Mouse (Mus musculus) embryonic fibroblast, embryonic 13.5 days (primary cell): ENCODE results near the gene Rybp.

Experiments
- CTCF ChIP-seq: IDR thresholded peaks from 2 replicates; pipeline ENCODE4 v1.5.1; 2011; ENCODE audit warnings: mild to moderate bottlenecking, control low read depth, low read length, moderate library complexity, borderline replicate concordance; ENCODE audit not compliant: insufficient read depth
- POLR2A ChIP-seq: IDR thresholded peaks from 2 replicates; pipeline ENCODE4 v1.6.1; 2011; ENCODE audit warnings: low read depth, mild to moderate bottlenecking, control low read depth, low read length, moderate library complexity

- TF ChIP-seq CTCF, result no peak
- TF ChIP-seq POLR2A, result no peak
Observed at GRCm38 (mm10) chr6:100244474-100244873, 42.8 kb downstream of the Rybp start.
